Mouse (Mus musculus) CH12.LX (cell line): ENCODE data around the gene Acadvl.

ENCODE experiments used
- CTCF ChIP-seq, 2 experiments: IDR thresholded peaks in 1 of 2; conservative IDR thresholded peaks in 1 of 2; 2 replicates each; pipeline ENCODE4 v1.5.1; 2011 to 2012; ENCODE audit warnings: low read depth in 2 of 2, low read length in 2 of 2, improper control_type of control experiment in 1 of 2, inconsistent platforms in 1 of 2, mild to moderate bottlenecking in 1 of 2, moderate library complexity in 1 of 2
- MAFK ChIP-seq: IDR thresholded peaks from 2 replicates; pipeline ENCODE4 v1.6.1; 2011; ENCODE audit warnings: low read length, improper control_type of control experiment; ENCODE audit not compliant: insufficient replicate concordance

DNA sequence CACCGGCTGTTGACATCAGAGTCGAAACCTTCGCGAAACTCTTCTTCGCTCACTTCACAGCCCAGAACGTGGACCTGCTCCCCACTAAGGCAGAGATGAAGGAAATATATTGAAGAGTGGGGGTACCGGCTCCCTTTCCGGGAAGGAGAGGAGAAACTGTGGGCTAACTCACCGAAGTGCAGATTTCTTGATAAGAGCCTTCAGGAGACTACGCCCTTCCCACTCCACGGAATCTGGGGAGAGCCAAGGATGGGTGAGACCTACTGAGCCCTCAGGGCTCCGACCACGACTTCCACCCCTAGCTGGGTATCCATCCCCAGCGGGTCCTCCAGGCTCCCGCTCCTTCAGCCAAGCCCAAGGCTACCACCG is 35.4 kb downstream of the Acadvl start:
- no peak for TF ChIP-seq CTCF (conservative IDR thresholded peaks at IDR 0.05 in 1 of 2, IDR thresholded peaks at IDR 0.05 in 1 of 2; ENCODE audit: low read depth in 2 of 2, low read length in 2 of 2)
- TF ChIP-seq MAFK = no peak
